Mouse (Mus musculus) cerebellum, adult 9-11 months (tissue): ENCODE measurements at regions not wholly inside any gene's neighbourhood (a gene's known extent, or its start where the extent isn't known, plus 50 kb on each side); places are given as distances from the start of the nearest gene placed in this dataset.

Source experiments
- DNase-seq: peaks from one replicate; pipeline ENCODE4 v3.0.0; 2022

DNA sequence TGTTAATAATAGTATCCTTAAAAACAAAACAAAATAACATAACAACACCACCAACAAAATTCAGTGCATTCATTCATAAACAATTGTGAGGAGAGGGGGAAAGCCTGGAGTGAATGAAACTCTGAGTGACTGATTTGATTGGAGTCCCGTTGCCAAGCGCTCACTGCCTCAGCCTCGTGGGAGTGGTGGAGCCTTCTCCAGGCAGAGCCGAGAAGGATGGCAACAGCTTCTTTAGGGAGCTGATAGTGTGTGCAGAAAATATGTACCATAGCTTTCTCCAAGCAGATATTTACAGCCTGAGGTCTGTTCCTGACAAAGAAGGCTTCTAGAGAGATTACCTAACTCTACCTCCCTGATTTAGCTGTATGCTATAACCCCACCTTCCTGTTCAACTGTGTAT lies 266.5 kb upstream of the Pik3r1 start:
- DNase-seq, result no peak

DNA sequence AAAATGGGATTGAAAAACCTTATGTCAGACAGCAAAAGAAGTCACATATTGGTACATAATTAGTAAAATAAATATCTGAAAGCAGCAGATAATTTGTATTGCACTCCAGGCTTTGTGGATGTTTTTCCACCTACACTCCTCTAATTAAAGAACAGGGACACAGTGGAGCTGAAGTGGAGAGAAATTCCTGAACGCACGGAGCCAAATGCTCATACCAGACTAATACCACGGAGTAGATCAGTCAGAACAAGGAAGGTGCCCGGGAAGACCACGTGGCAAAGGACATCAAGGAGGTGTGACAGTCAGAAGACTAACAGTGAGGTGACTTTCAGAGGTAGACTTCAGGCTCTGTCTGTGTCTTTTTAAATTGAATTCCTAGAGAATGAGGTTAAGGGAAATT lies 268.0 kb upstream of the Pik3r1 start:
- DNase-seq, result no peak

DNA sequence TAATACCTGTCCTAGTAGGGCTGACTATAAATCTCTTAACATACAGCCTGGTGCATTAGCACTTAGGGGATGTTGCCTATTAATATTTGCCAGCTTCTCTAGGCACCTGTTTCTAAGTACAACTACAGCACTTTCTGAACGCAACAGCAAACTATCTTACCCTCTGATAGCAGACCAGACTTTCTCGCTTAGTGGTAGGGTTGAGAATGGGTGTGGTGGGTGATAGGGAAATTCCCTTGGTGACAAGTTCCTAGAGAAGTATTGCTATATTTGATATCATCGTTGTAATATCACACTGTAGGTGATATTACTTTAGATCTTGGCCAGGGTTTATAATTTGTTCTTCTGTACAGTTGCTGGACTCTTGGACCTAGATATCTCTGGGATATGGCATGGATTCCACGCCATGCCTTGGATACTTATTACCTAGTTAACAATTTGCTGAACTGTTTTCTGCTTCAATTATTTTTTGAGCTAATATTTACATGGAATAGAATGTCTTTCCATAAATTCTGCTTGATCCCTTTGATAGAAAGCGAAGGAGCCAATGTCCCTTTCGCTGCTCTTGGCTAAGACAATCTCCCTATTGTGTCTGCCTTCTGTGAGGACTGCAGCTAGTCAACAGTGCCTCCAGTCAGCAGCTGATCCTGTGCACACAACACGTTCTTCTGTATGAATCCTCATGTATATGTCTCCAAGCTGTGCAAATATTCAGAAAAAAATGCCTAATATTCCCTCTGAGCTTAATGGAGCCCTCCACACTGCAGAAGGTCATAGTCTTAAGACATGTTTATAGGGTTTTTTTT lies 269.0 kb upstream of the Pik3r1 start:
- DNase-seq, result no peak

DNA sequence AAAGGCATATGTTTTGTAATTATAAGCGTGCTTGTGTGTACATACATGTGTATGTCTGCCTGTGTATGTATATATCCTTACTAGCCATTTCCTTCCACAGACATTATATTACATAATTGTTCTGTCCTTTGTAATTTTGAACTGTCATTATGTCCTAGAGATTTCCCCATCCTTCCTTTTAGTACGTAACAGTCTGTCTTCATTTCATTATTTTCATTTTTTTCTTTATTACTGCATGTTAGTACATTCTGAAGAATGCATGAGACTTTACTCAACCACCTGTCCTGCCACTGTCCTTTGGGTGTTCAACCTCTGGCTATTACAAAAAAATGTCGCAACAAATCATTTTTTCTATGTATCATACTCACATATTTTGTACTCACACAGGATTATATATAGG lies 292.2 kb upstream of the Pik3r1 start:
- DNase-seq, result no peak

DNA sequence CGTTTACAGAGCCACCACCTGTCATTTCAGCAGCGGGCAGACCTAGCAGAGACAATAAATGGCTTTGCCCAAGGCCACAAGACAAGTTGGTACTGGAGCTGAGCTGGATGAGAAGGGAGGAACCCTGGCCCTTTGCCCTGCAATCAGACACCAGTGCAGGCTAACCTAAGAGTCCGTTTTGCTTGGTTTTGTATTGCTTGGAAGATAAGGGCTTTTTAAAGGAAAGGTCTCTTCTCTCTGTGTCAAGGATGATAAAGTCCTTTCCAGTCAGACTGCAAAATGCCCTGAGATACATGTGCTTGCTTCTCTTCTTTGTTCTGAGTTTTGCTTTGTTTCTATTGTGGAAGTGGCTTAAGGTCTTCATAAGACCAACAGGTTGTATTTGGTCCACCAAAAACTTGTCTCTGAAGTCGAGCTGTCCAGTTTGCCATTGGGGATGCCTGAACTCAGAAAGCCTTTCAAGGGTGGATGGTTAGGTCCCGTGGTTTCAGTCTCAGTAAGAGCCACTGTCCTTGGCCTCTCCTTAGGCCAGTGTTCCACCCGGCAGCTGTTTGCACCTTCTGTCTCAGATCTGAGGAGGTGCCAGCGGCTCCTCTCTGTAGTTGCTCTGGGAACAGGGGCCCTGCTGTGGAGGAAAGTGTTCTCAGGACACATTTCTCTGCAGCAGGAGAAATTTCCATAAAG lies 296.7 kb upstream of the Pik3r1 start:
- no peak for DNase-seq

DNA sequence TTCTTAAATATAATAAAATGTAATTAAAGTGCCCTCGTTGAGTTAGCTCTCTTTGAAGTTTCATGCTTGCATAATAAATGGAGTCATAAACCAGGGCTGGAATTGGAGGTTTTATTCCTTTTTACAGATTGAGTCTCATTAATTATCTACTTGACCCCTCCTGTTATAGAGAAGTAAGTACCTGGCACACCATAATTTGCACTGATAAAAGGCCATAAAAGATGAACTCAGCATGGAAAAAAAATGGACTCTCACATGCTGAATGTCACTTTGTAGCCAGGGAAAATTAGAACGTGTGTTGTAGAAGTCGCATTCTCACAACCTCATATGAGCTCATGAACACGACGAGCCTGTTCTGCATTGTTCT lies 297.2 kb upstream of the Pik3r1 start:
- DNase-seq, result no peak

DNA sequence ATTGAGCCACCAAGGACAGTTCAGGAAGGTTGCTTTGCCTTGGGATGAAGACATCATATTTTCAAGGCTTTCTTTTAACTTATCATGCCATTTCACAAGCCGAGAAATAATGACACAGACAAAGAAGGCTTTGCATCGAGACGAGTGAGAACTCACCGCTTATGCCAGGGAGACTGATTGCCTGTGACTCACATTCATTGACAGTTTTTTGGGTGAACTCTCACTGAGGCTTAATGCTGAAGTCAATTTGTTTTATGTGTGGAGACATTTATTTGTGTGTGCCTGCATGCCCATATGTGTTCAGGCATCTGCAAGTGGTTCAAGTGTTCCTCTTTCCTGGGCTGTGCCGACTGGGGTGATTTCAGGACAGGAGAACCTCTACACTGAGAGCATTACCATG lies 297.8 kb upstream of the Pik3r1 start:
- no peak for DNase-seq

DNA sequence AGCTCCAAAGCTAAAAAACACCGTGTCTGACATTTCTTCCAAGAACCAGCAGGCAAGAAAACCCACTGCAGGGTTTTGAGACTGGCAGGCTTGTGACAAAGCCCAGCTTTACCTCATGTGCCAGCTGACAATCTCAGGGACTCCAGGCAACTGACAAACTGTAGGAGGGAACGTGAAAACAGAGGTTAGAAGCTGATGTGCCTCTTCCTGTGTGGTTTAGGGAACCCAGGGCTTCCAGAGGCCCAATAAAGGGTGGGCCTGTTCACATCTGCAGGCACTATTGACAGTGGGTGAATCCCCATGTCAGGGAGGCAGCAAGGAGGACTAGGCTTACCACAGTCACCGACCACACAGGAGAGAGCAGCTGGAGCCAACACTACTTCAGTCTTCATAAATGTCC lies 302.7 kb upstream of the Pik3r1 start:
- no peak for DNase-seq

DNA sequence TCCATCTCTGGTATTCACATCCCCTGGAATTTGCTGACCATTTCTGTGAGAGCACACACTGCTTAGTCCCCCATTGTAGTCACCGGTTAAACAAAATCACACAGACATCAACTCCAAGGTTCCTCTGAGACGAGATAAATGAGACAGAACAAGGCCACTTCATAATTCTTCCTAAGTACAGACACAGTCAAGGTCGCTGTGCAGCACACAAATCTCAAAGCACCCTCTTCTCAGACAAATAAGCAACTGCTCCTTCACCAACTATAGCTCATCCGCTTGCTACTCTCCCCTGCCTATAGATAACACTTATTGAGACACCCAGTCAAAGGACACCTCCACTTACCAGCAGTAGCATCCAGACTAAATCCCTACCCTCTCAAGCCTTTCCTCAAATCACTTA lies 304.3 kb upstream of the Pik3r1 start:
- no peak for DNase-seq

DNA sequence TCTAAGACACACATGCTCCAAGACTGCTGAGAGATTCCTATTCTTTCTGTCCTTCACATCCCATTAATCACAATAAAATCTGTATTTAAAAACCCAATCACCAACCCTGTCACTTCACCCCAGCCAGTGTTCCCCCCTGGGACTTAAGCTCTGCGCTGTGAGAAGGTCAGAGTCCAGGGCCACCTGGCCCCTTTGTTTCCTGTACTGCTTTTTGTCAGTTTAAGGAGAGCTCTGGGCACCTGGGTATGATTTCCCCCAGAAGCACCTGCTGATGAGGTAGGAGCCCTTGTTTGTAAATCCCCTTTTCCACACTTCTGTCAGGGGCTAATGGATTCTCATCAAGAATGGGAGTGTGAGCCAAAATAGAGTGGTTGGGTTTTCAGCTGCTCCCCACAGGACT lies 319.7 kb upstream of the Pik3r1 start:
- DNase-seq, result no peak

DNA sequence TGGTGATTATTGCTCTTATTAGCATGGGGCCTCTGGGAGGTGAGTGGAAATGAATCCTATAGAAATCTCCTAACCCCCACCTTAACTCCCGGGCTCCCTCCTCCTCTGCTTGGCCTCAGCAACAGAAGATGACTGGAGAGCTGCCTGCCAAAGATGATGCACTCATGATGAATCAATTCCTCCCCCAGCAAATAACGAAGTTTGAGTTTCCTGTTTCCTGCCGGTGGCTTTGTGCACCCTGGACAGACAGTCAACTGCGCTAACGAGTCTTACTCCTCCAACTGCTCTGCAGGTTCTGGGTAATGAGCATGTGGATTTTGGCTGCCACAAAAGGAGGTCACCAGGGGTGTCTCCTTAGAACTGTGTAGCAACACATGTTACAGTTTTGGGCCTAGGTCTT lies 321.5 kb upstream of the Pik3r1 start:
- no peak for DNase-seq

DNA sequence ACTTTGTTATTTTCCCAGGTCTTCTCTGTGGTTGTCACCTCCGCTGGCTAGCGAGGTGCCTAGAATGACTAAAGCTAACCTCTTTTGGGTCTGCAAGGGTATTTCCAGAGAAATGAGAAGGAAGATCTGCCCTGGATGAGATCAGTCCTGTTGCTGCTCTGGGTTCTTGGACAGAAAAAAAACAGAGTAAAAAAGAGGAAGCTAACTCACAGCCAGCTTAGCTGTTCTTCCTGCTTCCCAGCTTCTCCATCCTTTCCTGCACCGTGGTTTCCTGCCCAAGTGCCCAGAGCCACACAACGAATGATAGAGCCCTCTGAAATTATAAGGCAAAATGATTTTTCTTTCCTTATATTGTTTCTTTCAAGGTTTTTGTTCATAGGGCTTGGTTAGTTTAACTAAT lies 326.2 kb upstream of the Pik3r1 start:
- no peak for DNase-seq

DNA sequence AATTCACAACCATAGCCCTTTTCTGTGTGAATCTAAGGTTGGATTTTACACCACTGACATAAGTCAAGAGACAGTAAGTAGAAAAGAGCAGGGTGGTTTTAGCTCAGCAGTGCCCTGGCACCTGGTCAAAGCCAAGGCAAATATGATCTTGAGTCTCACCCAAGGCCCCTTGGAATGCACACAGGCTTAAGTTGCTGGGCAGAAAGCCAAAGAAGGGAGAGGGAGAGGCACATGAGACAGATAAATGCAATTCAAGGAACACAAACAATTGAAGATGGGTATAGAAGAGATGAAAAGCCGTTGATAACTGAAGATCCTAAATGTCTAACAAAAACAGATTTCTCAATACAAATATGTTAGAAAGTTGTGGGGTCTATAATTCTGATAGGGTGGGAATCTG lies 335.1 kb upstream of the Pik3r1 start:
- DNase-seq, result no peak

DNA sequence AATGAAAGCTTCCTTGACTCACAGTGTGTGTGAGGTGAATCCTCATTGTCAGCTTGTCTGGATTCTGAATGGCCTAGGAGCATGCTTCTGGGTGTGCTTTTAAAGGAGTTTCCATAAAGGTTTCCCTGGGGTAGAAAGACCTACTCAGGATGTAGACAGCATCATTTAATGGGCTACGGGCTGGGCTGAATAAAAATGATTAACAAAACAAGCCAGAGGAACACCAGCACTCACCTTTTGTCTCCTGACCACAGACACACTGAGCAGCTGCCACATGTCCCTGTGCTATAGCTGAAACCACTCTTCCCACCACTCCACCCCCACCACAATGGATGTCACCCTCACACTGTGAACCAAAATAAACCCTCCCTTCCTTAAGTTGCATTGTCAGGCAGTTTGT lies 338.2 kb upstream of the Pik3r1 start:
- DNase-seq, result no peak

DNA sequence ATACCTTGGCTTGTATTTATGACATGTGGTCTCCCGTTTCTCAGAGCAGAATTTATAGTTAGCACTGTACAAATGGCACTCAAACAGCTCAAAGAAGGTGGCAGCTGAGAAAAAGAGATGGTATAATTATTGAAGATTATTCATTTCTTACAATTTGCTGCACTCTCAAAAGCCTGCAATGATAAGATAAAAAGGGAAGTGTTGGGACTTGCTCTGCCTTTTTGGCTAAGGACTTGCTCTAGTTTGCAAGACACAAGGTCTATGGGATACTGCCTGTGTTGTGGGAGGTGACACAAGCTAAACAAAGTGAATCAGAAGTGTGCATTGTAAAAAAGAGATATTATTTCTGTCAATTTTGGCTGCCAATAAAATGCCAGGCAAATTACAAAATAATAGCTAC lies 340.2 kb upstream of the Pik3r1 start:
- DNase-seq, result no peak

DNA sequence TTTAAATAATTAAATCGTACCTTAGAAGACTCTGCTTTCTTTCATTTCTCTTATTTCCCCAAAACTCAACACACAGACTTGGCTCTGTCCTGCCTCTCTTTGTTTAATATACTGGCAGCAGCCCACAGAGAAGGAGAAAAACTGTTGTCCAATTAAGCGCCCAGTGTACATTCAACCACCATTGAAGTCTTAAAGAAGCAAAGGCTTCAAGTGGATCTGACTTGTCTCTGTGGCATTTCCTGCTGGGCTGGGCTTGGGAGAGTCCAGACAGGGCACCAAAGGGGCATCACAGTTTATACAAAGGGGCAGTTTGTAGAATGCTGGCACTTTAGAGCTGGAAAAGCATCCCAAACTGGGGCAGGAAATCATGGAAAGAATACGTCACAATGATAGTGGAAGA lies 340.9 kb upstream of the Pik3r1 start:
- no peak for DNase-seq

DNA sequence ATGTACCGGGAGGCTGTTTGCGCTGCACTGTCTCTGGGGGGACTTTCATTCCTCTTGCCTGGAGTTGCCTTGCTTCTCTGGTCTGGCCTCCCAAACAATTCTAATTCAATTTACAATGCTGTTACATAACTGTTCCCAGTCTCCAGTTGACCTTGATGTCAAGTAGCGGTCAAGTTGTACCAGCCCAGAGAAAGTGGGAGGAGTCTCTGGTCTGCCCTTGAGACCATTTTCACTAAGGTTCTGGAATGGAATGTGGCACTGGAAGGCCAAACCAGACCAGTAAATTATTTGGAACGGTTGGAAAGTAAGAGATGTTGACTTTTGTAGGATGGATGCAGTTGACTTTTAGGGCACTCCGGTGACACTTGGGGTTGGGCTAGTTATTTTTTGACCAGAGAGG lies 345.9 kb upstream of the Pik3r1 start:
- no peak for DNase-seq

DNA sequence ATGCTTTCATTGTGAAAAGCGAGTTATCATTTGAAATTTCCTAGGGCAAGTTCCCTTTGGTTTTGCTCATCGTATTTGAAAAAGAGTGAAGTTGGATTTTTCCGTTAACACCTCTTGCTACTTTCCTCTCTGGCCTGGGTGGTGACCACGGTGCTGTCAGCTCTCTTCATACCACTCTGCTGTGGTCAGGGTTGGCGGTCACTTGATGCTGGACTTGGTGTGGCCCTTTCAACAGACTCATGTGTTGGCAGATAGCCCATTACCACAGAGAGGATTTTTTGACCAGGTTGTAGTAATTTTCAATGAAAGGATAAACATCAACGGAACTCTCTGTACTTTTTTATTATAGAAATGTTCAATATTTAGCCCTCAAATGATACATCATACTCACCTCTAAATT lies 354.3 kb upstream of the Pik3r1 start:
- no peak for DNase-seq

DNA sequence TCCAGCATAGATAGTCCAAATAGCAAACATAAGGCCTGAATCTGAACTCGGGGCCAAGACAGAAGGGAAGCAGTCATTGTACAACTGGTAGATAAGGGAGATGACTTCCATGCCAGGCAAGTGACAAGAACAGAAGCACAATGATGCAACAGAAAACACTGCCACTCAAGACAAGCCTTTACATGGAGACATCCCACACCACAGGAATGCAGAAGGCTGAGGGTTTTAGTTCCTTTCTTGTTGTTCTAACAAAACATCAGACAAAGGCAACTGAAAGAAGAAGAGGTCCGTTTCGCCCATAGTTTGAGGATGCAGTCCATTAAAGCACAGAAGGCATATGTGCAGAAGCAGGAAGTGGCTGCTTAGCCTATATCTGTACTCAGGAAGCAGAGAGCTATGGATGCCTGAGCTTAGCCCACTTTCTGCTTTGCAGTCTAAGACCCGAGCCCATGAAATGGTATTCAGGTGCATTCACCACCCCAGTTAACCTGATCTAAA lies 360.0 kb upstream of the Pik3r1 start:
- DNase-seq, result no peak

DNA sequence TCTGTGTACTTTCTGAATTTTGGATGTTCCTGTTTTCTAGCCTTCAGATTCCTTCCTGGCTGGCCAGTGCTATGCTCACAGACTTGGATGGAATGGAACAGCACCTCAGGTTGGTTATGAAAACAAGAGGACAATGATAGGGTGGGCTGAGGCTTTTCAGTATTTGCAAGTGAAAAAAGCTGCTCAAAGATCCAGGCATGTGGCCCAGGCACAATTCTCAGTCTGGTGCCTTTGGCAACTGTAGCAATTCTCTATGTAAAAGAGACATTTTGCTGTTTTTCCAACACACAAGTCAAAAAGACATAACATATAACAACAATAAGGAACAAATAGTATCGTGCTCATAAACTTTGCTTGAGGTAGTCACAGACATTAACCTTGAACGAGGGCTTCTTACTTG lies 363.4 kb upstream of the Pik3r1 start:
- DNase-seq, result no peak

DNA sequence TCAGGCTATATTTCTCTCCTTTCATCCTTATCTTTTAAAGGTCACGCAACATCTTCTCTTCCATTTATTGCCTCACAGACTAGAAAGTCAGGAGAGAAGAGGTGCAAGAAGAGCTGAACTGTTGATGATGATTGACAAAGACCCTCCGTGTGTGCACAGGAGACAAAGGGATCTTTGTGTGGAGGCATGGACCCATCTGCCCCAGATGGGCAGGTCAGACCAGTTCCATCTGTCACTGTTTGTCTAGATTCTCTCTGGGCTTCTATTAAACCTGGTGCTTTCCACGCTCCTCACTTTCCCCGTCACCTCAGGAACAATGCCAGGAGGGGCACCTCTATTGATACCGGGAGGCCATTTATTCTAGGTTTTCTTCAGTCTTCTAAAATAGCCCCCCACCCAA lies 364.1 kb upstream of the Pik3r1 start:
- no peak for DNase-seq

DNA sequence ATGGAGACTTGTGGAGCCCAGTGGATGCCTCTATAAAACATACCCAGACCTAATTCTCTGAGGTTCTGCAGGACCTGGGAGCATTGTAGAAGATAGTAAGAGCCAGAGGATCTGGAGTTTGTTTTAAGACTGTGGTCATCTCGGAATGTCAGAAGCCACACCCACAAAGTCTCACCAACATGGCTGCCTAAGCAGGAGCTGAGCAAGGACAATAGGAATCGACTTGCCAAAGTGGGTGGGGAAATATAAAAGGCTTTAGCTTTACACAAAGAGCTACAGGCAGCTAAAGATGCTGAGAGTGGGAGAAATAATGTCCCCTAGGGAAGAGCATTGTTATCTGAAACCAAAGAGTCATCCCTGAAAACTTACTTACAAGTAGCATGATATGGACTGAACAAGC lies 364.7 kb upstream of the Pik3r1 start:
- DNase-seq, result no peak

DNA sequence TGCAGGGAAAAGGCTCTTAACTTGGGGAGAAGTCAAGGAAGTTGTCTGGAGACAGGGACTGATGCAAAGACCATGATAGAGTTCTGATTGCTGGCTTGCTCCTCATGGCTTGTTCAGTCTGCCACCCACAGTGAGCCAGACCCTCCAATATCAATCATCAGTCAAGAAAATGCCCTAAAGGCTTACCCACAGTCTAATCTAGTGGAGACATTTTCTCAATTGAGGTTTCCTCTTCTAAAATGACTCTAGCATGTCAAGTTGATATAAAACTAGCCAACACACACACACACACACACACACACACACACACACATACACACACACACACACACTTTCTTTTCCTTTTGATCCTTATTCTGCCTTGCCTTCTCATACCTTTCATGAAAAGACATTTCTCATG lies 367.2 kb upstream of the Pik3r1 start:
- DNase-seq, result no peak

DNA sequence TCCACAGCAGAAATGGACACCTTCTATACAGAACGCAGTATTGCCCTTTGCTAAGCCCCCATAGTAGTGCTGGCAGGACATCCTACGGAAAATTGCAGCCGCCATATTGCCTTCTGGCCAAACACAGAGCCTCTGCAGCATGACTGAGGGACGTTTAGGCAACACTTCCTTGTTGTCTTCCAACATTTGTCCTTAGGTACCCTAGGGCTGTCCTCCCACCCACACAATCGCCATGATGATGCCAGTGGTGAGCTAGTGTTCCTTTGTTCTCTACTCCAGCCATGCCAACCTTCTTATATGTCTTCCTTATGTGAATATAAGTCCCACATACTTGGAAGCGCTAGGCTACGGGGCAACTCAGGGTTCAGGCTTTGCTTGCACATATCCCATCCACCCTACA lies 375.0 kb upstream of the Pik3r1 start:
- no peak for DNase-seq

DNA sequence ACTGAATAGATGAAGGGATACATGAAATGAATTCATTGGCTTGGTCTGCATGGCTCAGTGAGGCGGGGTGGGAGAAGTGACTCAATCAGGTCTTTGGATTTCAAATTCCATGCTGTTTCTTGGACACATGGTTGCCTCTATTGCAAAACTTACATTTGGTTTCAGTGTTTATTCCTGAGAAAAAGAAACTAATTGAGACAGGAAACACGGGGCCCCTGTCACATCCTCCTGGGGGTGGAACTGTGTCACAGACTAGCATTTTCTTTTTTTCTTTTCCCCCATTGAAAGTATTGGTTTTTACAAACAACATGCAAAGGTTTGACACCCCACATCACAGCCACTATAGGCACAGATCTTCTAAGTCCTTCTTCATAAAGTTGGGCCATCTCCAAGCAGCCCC lies 375.8 kb upstream of the Pik3r1 start:
- DNase-seq, result no peak
